Mouse (Mus musculus) hindbrain, embryonic 11.5 days (tissue): Measurements from ENCODE around the gene Lbx2. TPM values are rescaled to one million over a fixed set of nuclear protein-coding genes. Genes with fewer than 3 reads are reported as not detected.
A peak's percentile ranks its signal among the peaks of the same experiment; 100 is the strongest.

ENCODE experiments used
- ATAC-seq: fragments of 200-750 bp; cut with Nextera tagmentation; 2 replicates; pipeline ENCODE4 v1.8.0; 2017; ENCODE audit warnings: mild to moderate bottlenecking, moderate TSS enrichment, moderate library complexity; ENCODE audit not compliant: low FRiP score
- DNase-seq: peaks from one replicate; pipeline ENCODE4 v3.0.0-alpha.2; 2015; ENCODE audit warnings: low spot score
- H3K27ac ChIP-seq: fragments of 300-500 bp; sonication (generic); 2 replicates; pipeline ENCODE4 v1.5.1; 2014; ENCODE audit warnings: mild to moderate bottlenecking, low read depth, low read length
- H3K27me3 ChIP-seq: fragments of 300-500 bp; sonication (generic); 2 replicates; pipeline ENCODE4 v1.6.1; 2014; ENCODE audit warnings: mild to moderate bottlenecking, low read length, moderate library complexity, mixed read lengths; ENCODE audit not compliant: control insufficient read depth, insufficient read depth
- H3K36me3 ChIP-seq: fragments of 300-500 bp; sonication (generic); 2 replicates; pipeline ENCODE4 v1.6.1; 2014; ENCODE audit warnings: mild to moderate bottlenecking, low read length, moderate library complexity, mixed read lengths; ENCODE audit not compliant: control insufficient read depth, insufficient read depth
- H3K4me1 ChIP-seq: fragments of 300-500 bp; sonication (generic); replicated peaks from 2 replicates; pipeline ENCODE4 v1.6.1; 2014; ENCODE audit warnings: low read length, mixed read lengths; ENCODE audit not compliant: control insufficient read depth, insufficient read depth
- H3K4me2 ChIP-seq: fragments of 300-500 bp; sonication (generic); replicated peaks from 2 replicates; pipeline ENCODE4 v1.6.1; 2014; ENCODE audit warnings: mild to moderate bottlenecking, low read depth, low read length
- H3K4me3 ChIP-seq: fragments of 300-500 bp; sonication (generic); 2 replicates; pipeline ENCODE4 v1.5.1; 2014; ENCODE audit warnings: low read depth, low read length
- H3K9ac ChIP-seq: fragments of 300-500 bp; sonication (generic); 2 replicates; pipeline ENCODE4 v1.6.1; 2014; ENCODE audit warnings: low read depth, low read length
- H3K9me3 ChIP-seq: fragments of 300-500 bp; sonication (generic); 2 replicates; pipeline ENCODE4 v1.6.1; 2016; ENCODE audit warnings: low read length; ENCODE audit not compliant: control insufficient read depth
- WGBS: fragments of 180-500 bp; shearing (Covaris S2); extraction: QIAGEN DNeasy Blood & Tissue Kit; methylation state at CpG from one replicate; pipeline ENCODE4 v1.1.7; 2014; 5-methylcytosine and 5-hydroxymethylcytosine counted together
- polyA plus RNA-seq: library from polyadenylated mRNA; unstranded; fragments of >200 nt; fragmentation: Nextera tagmentation; extraction: Ambion mirVana; gene quantifications from 2 replicates; pipeline ENCODE4 v1.2.1, GENCODE M21; 2014

Lbx2 gene
- polyA plus RNA-seq, 1 experiment from 2014 or later: not detected

DNA sequence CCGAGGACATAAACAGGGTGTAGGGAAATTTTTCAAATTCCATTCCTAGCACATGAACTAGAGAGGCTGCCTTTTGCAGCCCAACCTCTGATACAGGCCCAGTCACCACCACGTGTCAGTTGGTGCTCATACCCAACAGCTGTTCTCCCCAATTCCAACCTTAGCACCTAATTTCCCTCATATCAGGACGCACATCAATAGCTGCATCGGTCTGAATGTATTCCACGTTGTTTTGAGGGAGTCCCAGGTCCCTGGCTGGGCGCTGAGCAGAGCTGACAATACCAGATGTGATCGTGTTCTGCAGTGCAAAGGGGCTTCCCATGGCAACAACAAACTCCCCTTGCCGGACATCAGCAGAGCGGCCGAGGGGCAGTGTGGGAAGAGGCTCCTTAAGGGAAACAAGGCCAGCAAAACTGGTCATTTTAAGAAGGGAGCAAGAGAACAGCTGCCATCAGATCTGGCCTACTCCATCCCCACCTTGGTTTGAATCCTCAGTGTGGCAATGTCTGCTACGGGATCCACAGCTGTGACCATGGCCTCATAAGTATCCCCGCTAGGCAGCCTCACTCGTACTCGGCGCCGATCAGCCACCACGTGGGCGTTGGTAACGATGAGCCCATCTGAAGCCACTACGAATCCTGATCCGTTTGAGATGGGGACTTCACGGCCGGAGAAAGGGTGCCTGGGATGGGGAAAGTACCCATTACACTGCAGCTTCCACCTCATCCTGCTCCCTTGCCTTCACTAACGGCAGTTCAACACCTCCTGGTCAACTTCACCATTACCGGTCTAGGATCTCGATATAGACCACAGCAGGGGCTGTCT lies 32.8 kb upstream of the Lbx2 start:
- Histone ChIP-seq H3K9me3 (no peaks in the 10 kb centered on the region), H3K4me2 (peak overlapping the region; percentile 87), H3K36me3 (no peaks in the 10 kb centered on the region), H3K9ac (peak overlapping the region; percentile 91), H3K4me1 (peaks cover 14% of the 10 kb centered on the region; the same call in 1 of the 2 replicates), H3K27me3 (no peaks in the 10 kb centered on the region), H3K4me3 (peak overlapping the region; percentile 100), H3K27ac (peak overlapping the region; percentile 88)
- WGBS: 2% methylated on average over 26 of the region's 26 CpGs
- DNase-seq: peak; percentile 59
- peak; percentile 14; the same call in 1 of the 2 replicates for ATAC-seq

DNA sequence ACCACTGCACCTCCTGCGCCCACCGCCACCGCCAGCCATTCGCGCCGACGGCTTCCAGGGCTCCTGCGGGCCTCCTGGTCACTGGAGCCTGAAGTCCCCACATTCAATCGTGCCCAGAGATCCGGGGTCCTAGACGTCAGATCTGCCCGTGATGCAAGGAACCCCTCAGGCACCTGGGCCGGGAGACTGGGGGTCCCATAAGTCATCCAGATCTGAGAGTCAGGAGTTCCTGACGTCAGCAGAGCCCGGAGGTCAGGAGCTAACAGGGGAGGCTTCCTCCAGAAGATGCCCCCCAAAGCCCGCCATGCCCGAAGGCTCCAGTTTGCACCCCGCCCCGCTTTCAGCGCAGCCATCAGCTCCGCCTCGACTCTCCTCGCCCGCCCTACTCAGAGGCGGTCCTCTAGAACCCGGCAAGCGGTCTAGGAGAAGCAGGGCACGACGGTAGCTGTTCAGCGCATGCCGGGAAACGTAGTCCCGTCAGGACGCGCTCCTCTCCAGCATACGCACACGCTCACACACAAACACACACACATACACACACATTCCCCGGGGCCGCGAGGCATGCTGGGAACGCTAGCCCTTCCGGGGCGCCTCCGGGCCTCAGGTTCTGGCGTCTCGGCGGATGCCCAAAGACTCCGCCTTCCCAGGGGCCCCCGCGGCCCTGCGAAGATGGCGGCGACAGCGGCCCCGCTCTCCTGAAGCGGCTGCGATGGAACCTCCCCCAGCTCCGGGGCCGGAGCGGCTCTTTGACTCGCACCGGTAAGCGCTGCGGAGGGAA lies 31.9 kb upstream of the Lbx2 start, which contains the start of gene Aup1:
TSS of gene Aup1 (plus strand) at position 448 of the 778 bp plus-strand sequence.
- WGBS: under 1% methylated on average over 63 of the region's 64 CpGs
- no peaks in the 10 kb centered on the region for H3K36me3 ChIP-seq
- DNase-seq (peak; percentile 99), ATAC-seq (peak; percentile 96)
- H3K4me1 ChIP-seq: peaks cover 14% of the 10 kb centered on the region; the same call in 1 of the 2 replicates
- peak within 1 kb of the TSS; percentile 100 for H3K4me3 ChIP-seq
- peak within 1 kb of the TSS; percentile 88 for H3K27ac ChIP-seq
- peak within 1 kb of the TSS; percentile 91 for H3K9ac ChIP-seq
- no peaks in the 10 kb centered on the region for H3K9me3 ChIP-seq
- peak within 1 kb of the TSS; percentile 87 for H3K4me2 ChIP-seq
- no peaks in the 10 kb centered on the region for H3K27me3 ChIP-seq

DNA sequence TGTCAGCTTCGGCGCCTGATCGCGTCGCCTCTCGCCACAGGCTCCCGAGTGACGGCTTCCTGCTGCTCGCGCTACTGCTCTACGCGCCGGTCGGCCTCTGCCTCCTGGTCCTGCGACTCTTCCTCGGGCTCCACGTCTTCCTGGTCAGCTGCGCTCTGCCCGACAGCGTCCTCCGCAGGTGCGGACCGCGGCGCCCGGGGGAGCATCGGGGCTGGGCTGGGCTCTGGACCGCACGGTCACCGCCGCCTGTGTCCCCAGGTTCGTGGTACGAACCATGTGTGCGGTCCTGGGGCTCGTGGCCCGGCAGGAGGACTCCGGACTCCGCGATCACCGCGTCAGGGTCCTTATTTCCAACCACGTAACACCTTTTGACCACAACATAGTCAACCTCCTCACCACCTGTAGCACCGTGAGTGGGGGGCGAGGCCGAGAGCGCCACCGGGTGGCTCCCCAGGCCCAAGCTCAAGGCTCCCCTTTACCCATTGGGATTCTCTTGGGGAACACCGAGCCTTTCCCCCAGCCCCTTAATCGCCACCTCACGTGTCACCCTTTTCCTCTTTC lies 31.2 kb upstream of the Lbx2 start, which contains the start of gene Htra2:
TSS of gene Htra2 (minus strand) at position 403 of the 561 bp plus-strand sequence.
- ATAC-seq: no peak; the same call in 1 of the 2 replicates
- peak within 1 kb of the TSS; percentile 87 for H3K4me2 ChIP-seq
- H3K9ac ChIP-seq: peak within 1 kb of the TSS; percentile 91
- H3K27ac ChIP-seq: peak within 1 kb of the TSS; percentile 88
- H3K4me1 ChIP-seq: peaks cover 14% of the 10 kb centered on the region; the same call in 1 of the 2 replicates
- no peaks in the 10 kb centered on the region for H3K9me3 ChIP-seq
- no peaks in the 10 kb centered on the region for H3K27me3 ChIP-seq
- peak within 1 kb of the TSS; percentile 100 for H3K4me3 ChIP-seq
- H3K36me3 ChIP-seq: no peaks in the 10 kb centered on the region
- DNase-seq: no peak
- under 1% methylated on average over 50 of the region's 50 CpGs for WGBS

DNA sequence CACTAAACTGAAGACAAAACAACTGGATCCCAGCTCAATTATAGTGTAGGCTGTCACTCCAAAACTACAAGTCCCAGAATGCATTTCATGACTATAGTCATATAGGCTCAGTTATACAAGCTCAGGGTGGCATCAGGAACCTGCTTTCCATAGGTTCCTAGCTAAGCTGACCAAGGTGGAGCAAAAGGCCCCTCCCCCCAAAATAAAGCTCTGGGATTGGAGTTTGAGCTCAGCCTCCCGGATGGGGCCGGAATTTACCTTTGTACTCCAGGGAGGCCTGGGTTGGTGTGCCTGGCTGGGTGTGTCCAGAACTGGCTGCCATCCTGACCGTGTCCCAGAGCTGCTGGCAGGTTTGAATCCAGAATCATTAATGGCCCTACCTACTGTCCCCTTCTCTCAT lies 28.4 kb upstream of the Lbx2 start, which contains the start of gene Dqx1:
TSS of gene Dqx1 (plus strand) at position 55 of the 400 bp plus-strand sequence.
- ATAC-seq (no peak), DNase-seq (no peak)
- 59% methylated on average over 3 of the region's 3 CpGs for WGBS
- H3K36me3 ChIP-seq: no peaks in the 10 kb centered on the region
- peaks cover 10% of the 10 kb centered on the region for H3K27me3 ChIP-seq
- H3K4me1 ChIP-seq: peaks cover 11% of the 10 kb centered on the region; the same call in 1 of the 2 replicates
- H3K9ac ChIP-seq: no peak within 1 kb of the TSS
- H3K4me3 ChIP-seq: no peak within 1 kb of the TSS
- no peak within 1 kb of the TSS for H3K27ac ChIP-seq
- no peaks in the 10 kb centered on the region for H3K9me3 ChIP-seq
- no peak within 1 kb of the TSS for H3K4me2 ChIP-seq

DNA sequence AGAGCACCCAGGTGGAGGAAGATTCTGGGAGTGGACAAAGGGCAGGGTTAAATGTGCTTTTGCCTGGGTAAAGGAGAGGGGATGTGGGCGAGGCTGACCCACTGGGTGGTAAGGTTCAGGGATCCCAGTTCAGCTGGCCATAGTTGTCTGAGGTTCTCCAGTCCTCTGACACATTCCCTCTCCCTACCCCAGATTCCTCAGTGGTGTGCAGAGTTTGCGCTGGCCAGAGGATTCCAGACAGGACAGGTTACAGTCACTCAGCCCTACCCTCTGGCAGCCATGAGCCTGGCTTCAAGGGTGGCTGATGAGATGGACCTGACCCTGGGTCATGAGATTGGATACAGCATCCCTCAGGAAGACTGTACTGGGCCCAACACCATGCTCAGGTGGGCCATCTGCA lies 27.4 kb upstream of the Lbx2 start:
- H3K9me3 ChIP-seq: no peaks in the 10 kb centered on the region
- H3K4me3 ChIP-seq: no peak overlapping the region
- H3K4me2 ChIP-seq: no peak overlapping the region
- 0 out of 2 replicates have a peak, but pooled peaks cover 7% of the 10 kb centered on the region for H3K4me1 ChIP-seq
- no peak overlapping the region for H3K27ac ChIP-seq
- WGBS: 77% methylated on average over 2 of the region's 2 CpGs
- DNase-seq (no peak), ATAC-seq (no peak)
- H3K27me3 ChIP-seq: peaks cover 19% of the 10 kb centered on the region
- H3K9ac ChIP-seq: no peak overlapping the region
- H3K36me3 ChIP-seq: no peaks in the 10 kb centered on the region

DNA sequence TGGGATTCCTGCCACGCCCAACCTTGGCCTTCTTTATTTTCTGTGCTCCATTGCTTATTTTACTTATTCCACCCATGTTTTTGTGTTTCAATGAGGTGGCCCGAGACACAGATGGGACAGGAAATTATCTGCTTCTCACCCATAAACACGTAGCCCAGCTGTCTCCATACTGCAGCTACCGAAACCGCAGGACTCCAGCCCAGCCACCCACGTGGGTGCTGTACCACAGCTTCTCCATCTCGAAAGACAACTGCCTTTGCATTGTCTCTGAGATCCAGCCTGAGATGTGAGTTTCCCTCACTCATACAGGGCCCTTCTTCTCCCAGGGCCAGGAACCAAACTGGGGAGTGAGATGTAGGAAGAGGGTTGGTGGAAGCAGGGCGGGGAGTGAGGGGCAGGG lies 20.2 kb upstream of the Lbx2 start:
- Histone ChIP-seq H3K4me1 (peaks cover 7% of the 10 kb centered on the region), H3K36me3 (no peaks in the 10 kb centered on the region), H3K4me2 (no peak overlapping the region), H3K27me3 (peaks cover 89% of the 10 kb centered on the region), H3K27ac (no peak overlapping the region), H3K9me3 (no peaks in the 10 kb centered on the region), H3K9ac (no peak overlapping the region), H3K4me3 (no peak overlapping the region)
- ATAC-seq (no peak), DNase-seq (no peak)
- WGBS: 44% methylated on average over 8 of the region's 8 CpGs

DNA sequence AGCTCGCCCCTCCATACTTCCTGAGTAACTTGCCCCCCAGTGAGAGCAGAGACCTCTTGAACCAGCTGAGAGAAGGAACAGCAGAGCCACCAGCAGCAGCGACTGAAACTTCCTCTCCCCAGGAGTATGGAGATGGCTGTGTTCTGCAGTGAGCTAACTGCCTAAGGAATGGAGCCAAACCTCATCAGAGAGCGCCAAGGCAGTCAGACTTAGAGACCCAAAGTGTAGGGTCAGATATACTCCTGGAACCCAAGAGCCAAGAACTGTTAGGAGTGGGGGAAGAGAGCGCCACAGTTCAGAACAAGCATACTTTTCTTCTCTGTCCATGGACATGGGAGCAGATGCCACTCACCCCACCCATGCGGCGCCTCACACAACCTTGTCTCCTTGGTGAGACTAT lies 19.7 kb upstream of the Lbx2 start:
- Histone ChIP-seq H3K4me3 (no peak overlapping the region), H3K36me3 (no peaks in the 10 kb centered on the region), H3K4me2 (no peak overlapping the region), H3K4me1 (peaks cover 10% of the 10 kb centered on the region), H3K27me3 (peaks cover 93% of the 10 kb centered on the region), H3K27ac (no peak overlapping the region), H3K9ac (no peak overlapping the region), H3K9me3 (no peaks in the 10 kb centered on the region)
- no peak for DNase-seq
- no peak for ATAC-seq
- 30% methylated on average over 6 of the region's 6 CpGs for WGBS

DNA sequence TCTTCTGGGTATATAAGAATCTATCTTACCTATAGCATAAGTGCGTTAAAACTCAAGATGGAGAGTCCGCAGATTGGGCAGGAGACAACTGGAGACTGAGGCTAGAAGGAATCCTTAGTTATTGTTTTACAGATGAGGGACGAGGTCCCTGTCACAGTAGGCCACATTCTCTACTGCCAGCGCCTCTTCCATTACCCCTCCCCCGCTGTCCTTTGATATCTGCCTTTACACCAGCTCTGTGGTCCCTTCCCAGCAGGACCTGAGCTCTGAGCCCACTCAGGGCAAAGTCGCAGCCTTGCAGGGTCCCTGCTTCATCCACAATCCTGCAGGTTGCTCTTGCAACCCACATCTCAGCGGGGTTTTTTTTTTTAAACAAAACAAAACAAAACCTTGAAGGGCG lies 17.9 kb upstream of the Lbx2 start:
- Histone ChIP-seq H3K27ac (no peak overlapping the region), H3K4me2 (no peak overlapping the region), H3K36me3 (no peaks in the 10 kb centered on the region), H3K9me3 (no peaks in the 10 kb centered on the region), H3K27me3 (peaks cover 96% of the 10 kb centered on the region), H3K9ac (no peak overlapping the region), H3K4me1 (peaks cover 10% of the 10 kb centered on the region), H3K4me3 (peak overlapping the region; percentile 4; the same call in 1 of the 2 replicates)
- DNase-seq: peak; percentile 38
- WGBS: 3% methylated on average over 8 of the region's 8 CpGs
- ATAC-seq: no peak
